Mouse (Mus musculus) liver, adult 2 months (tissue): ENCODE measurements around the gene Nectin2.

ENCODE experiments used
- CTCF ChIP-seq: fragments of 200-500 bp; IDR thresholded peaks from 2 replicates; pipeline ENCODE4 v1.5.1; 2011; ENCODE audit warnings: low read depth, low read length, control low read depth
- POLR2A ChIP-seq: fragments of 200-500 bp; IDR thresholded peaks from 2 replicates; pipeline ENCODE4 v1.6.1; 2011; ENCODE audit warnings: low read length, control low read depth; ENCODE audit not compliant: insufficient read depth; ENCODE audit errors: extremely low read depth

- TF ChIP-seq CTCF (no peak), POLR2A (no peak)
Observed at GRCm38 (mm10) chr7:19777049-19777723, 26.9 kb upstream of the Nectin2 start.
